ENCODE assay signal across 8 mouse cellular contexts in the genomic region with DNA sequence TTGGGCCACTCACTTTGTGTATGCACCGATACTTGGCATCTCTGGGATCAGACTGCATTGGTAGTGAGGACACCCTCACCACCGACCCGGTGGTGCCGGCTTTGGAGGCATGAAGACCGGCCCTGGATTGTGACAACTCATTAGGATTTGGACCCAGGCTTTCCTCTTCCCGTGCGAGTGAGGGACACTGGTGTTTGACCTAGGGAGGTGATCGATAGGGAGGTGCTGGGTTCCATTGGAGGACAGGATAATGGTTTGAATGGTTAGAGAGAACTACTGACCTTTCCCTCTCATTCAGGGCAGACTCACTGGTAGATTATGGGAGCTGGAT. TPM values are rescaled to one million over a fixed set of nuclear protein-coding genes. Genes with fewer than 3 reads are reported as not detected.
DNase-seq lines count a peak whose midpoint lies in the region; ATAC-seq and TF ChIP-seq lines count a peak whose summit lies in the region.

No protein-coding gene starts in this region.

- ATAC-seq in frontal cortex, adult (ENCODE audit: low TSS enrichment): 0 out of 2 replicates have a peak, but pooled peaks have one; percentile 5
- no peak for ATAC-seq in liver, embryonic 11.5 days (replicated peaks; ENCODE audit: low FRiP score)

- 15% methylated on average over 8 of the region's 8 CpGs for WGBS in thymus, adult 2 months
- 0% methylated on average over 8 of the region's 8 CpGs for WGBS in liver, embryonic 11.5 days

- no peak for DNase-seq in frontal cortex, postnatal 10 days (ENCODE audit: low spot score in 2 of 2)
- no peak for DNase-seq in thymus, adult 2 months
- DNase-seq in thymus, postnatal 0 days (ENCODE audit: low spot score): no peak
- DNase-seq in liver, embryonic 11.5 days (ENCODE audit: low spot score): peak; percentile 65
- DNase-seq in MN1 (ENCODE audit: low spot score): no peak
- DNase-seq in gastrocnemius, adult 18-20 months (ENCODE audit: low spot score): no peak
- DNase-seq in thymus, postnatal 14 days: no peak

- H3K36me3 ChIP-seq in thymus, adult 2 months (ENCODE audit: control insufficient read depth, insufficient read depth, low read length): no peaks in the 10 kb centered on the region
- no peaks in the 10 kb centered on the region; the same call in 1 of the 2 replicates for H3K36me3 ChIP-seq in liver, embryonic 11.5 days (ENCODE audit: control insufficient read depth, insufficient read depth, low read length)

- H3K4me2 ChIP-seq in liver, embryonic 11.5 days: peak overlapping the region; percentile 93

- TF ChIP-seq CTCF in thymus, adult 2 months (IDR thresholded peaks at IDR 0.05; ENCODE audit: borderline replicate concordance, control insufficient read depth, extremely low read depth, insufficient read depth, low read length, poor library complexity): no peak

- H3K9ac ChIP-seq in liver, embryonic 11.5 days (ENCODE audit: low read depth, low read length): peak overlapping the region; percentile 93

- H3K27me3 ChIP-seq in thymus, adult 2 months (ENCODE audit: control insufficient read depth, insufficient read depth, low read length): no peaks in the 10 kb centered on the region
- no peaks in the 10 kb centered on the region for H3K27me3 ChIP-seq in liver, embryonic 11.5 days (replicated peaks; ENCODE audit: control insufficient read depth, insufficient read depth, low read length)

- no peak for TF ChIP-seq POLR2A in thymus, adult 2 months (IDR thresholded peaks at IDR 0.05; ENCODE audit: control insufficient read depth, extremely low read depth, insufficient read depth, low read length, poor library complexity)

- H3K4me3 ChIP-seq in thymus, adult 2 months (ENCODE audit: control insufficient read depth, insufficient read depth, low read length): peak overlapping the region; percentile 94
- H3K4me3 ChIP-seq in liver, embryonic 11.5 days (ENCODE audit: low read depth, low read length): peak overlapping the region; percentile 91

- no peaks in the 10 kb centered on the region for H3K9me3 ChIP-seq in liver, embryonic 11.5 days (ENCODE audit: control insufficient read depth, low read length)

- H3K27ac ChIP-seq in thymus, adult 2 months (ENCODE audit: control insufficient read depth, insufficient read depth, low read length): no peak overlapping the region
- peak overlapping the region; percentile 56 for H3K27ac ChIP-seq in liver, embryonic 11.5 days (ENCODE audit: low read depth, low read length)

- H3K4me1 ChIP-seq in thymus, adult 2 months (replicated peaks; ENCODE audit: control insufficient read depth, insufficient read depth, low read length): peaks cover 12% of the 10 kb centered on the region
- H3K4me1 ChIP-seq in liver, embryonic 11.5 days (replicated peaks; ENCODE audit: control insufficient read depth, insufficient read depth, low read length): peaks cover 28% of the 10 kb centered on the region

RNA-seq across cellular contexts. Expression of a gene that starts 0.6 kb away (rescaled TPM):
- polyA plus RNA-seq in thymus, adult 2 months (2012; rRNA removed): 89.2 and 98.3 TPM in 2 replicates
- polyA plus RNA-seq in thymus, postnatal 0 days (2015; fragmentation: Nextera tagmentation; extraction: Ambion mirVana): 31.1 and 31.7 TPM in 2 replicates
- 50.5 and 52.5 TPM in 2 replicates for polyA plus RNA-seq in liver, embryonic 11.5 days (2014; fragmentation: Nextera tagmentation; extraction: Ambion mirVana)
- 10 to 100 TPM; 54.2 to 62.4 TPM for total RNA-seq in gastrocnemius, adult 18-20 months (2021)

RNA-seq across cellular contexts. Expression of a gene that starts 6.5 kb away (rescaled TPM):
- polyA plus RNA-seq in thymus, adult 2 months (2012; rRNA removed): 92.4 and 107 TPM in 2 replicates
- polyA plus RNA-seq in thymus, postnatal 0 days (2015; fragmentation: Nextera tagmentation; extraction: Ambion mirVana): 57.5 and 62.3 TPM in 2 replicates
- polyA plus RNA-seq in liver, embryonic 11.5 days (2014; fragmentation: Nextera tagmentation; extraction: Ambion mirVana): 26.4 and 29.9 TPM in 2 replicates
- total RNA-seq in gastrocnemius, adult 18-20 months (2021): 10 to 100 TPM; 35.4 to 37.6 TPM

RNA-seq across cellular contexts. Expression of a gene that starts 51.4 kb away (rescaled TPM):
- 0.13 TPM in 1 of 2 replicates, not detected in the other for polyA plus RNA-seq in thymus, adult 2 months (2012; rRNA removed)
- 0.31 TPM in 1 of 2 replicates, not detected in the other for polyA plus RNA-seq in thymus, postnatal 0 days (2015; fragmentation: Nextera tagmentation; extraction: Ambion mirVana)
- 0.19 and 0.33 TPM in 2 replicates for polyA plus RNA-seq in liver, embryonic 11.5 days (2014; fragmentation: Nextera tagmentation; extraction: Ambion mirVana)
- total RNA-seq in gastrocnemius, adult 18-20 months (2021): not detected

RNA-seq across cellular contexts. Expression of a gene that starts 51.9 kb away (rescaled TPM):
- 139 and 151 TPM in 2 replicates for polyA plus RNA-seq in thymus, adult 2 months (2012; rRNA removed)
- 150 and 151 TPM in 2 replicates for polyA plus RNA-seq in thymus, postnatal 0 days (2015; fragmentation: Nextera tagmentation; extraction: Ambion mirVana)
- 102 and 103 TPM in 2 replicates for polyA plus RNA-seq in liver, embryonic 11.5 days (2014; fragmentation: Nextera tagmentation; extraction: Ambion mirVana)
- total RNA-seq in gastrocnemius, adult 18-20 months (2021): 10 to 100 TPM; 10.1 to 12.5 TPM
